Mouse (Mus musculus) heart, postnatal 0 days (tissue): ENCODE measurements around the gene Chit1. TPM values are rescaled to one million over a fixed set of nuclear protein-coding genes. Genes with fewer than 3 reads are reported as not detected.

Experiments
- ATAC-seq: fragments of 200-750 bp; cut with Nextera tagmentation; 2 replicates; pipeline ENCODE4 v1.8.0; 2017; ENCODE audit warnings: low read depth, moderate number of reproducible peaks, moderate library complexity; ENCODE audit not compliant: insufficient read depth
- DNase-seq: peaks from one replicate; pipeline ENCODE4 v3.0.0-alpha.2; 2016; ENCODE audit warnings: low spot score
- H3K27ac ChIP-seq: fragments of 300-500 bp; sonication (generic); 2 replicates; pipeline ENCODE4 v1.5.1; 2014; ENCODE audit warnings: low read depth, mild to moderate bottlenecking
- H3K27me3 ChIP-seq: fragments of 300-500 bp; sonication (generic); 2 replicates; pipeline ENCODE4 v1.6.1; 2014; ENCODE audit warnings: low read length, mixed read lengths; ENCODE audit not compliant: control insufficient read depth, insufficient read depth
- H3K36me3 ChIP-seq: fragments of 300-500 bp; sonication (generic); replicated peaks from 2 replicates; pipeline ENCODE4 v1.6.1; 2014; ENCODE audit warnings: low read length, mixed read lengths; ENCODE audit not compliant: control insufficient read depth, insufficient read depth
- H3K4me1 ChIP-seq: fragments of 300-500 bp; sonication (generic); 2 replicates; pipeline ENCODE4 v1.6.1; 2014; ENCODE audit warnings: antibody characterized with exemption; ENCODE audit not compliant: control insufficient read depth, insufficient read depth
- H3K4me2 ChIP-seq: fragments of 300-500 bp; sonication (generic); 2 replicates; pipeline ENCODE4 v1.6.1; 2014; ENCODE audit warnings: low read depth, mild to moderate bottlenecking, low read length, moderate library complexity
- H3K4me3 ChIP-seq: fragments of 300-500 bp; sonication (generic); 2 replicates; pipeline ENCODE4 v1.5.1; 2014; ENCODE audit warnings: low read depth, low read length
- H3K9ac ChIP-seq: fragments of 300-500 bp; sonication (generic); replicated peaks from 2 replicates; pipeline ENCODE4 v1.6.1; 2014; ENCODE audit warnings: low read depth, low read length, mixed read lengths
- H3K9me3 ChIP-seq: fragments of 300-500 bp; sonication (generic); replicated peaks from 2 replicates; pipeline ENCODE4 v1.6.1; 2016; ENCODE audit warnings: low read length; ENCODE audit not compliant: control insufficient read depth
- CTCF ChIP-seq: IDR thresholded peaks from 2 replicates; pipeline ENCODE4 v1.5.1; 2016; ENCODE audit warnings: antibody characterized with exemption, control low read depth, low read depth
- EP300 ChIP-seq: IDR thresholded peaks from 2 replicates; pipeline ENCODE4 v1.6.1; 2016; ENCODE audit warnings: antibody characterized with exemption, low read depth
- WGBS: fragments of 180-500 bp; shearing (Covaris S2); extraction: QIAGEN DNeasy Blood & Tissue Kit; methylation state at CpG from one replicate; pipeline ENCODE4 v1.1.7; 2014; 5-methylcytosine and 5-hydroxymethylcytosine counted together
- polyA plus RNA-seq: library from polyadenylated mRNA; unstranded; fragments of >200 nt; fragmentation: Nextera tagmentation; extraction: Ambion mirVana; gene quantifications from 2 replicates; pipeline ENCODE4 v1.2.1, GENCODE M21; 2015
- total RNA-seq: library from RNA; depleted of rRNA; stranded (reverse); fragments of >200 nt; gene quantifications from 2 replicates; pipeline ENCODE4 v1.2.3, GENCODE M21; 2014; ENCODE audit warnings: low replicate concordance

The Chit1 gene
- total and polyA plus RNA-seq, 2 experiments from 2014 or later = 0.19 to 0.76 TPM

- no peaks in the 10 kb centered on the region for H3K36me3 ChIP-seq
- H3K4me3 ChIP-seq = no peak within 1 kb of the TSS
- H3K9me3 ChIP-seq = no peaks in the 10 kb centered on the region
- WGBS = 64% methylated on average over 4 of the region's 4 CpGs
- DNase-seq = no peak
- H3K27me3 ChIP-seq = no peaks in the 10 kb centered on the region
- no peak within 1 kb of the TSS for H3K27ac ChIP-seq
- no peak within 1 kb of the TSS for H3K4me2 ChIP-seq
- H3K9ac ChIP-seq = no peak within 1 kb of the TSS
- no peak for ATAC-seq
- H3K4me1 ChIP-seq = no peaks in the 10 kb centered on the region
- TF ChIP-seq EP300 (no peak), CTCF (no peak)
These were observed 71.0 kb downstream of the Chit1 start, which contains the start of gene Chil1 for GRCm38 (mm10) chr1:134182025-134182424. Chil1 (plus strand) TSS chr1:134182176.

GRCm38 (mm10) chr1:134184089-134184488, 73.0 kb downstream of the Chit1 start:
- no peak for TF ChIP-seq EP300
- DNase-seq = no peak
- Histone ChIP-seq H3K4me3 (no peak overlapping the region), H3K36me3 (no peaks in the 10 kb centered on the region), H3K27ac (no peak overlapping the region), H3K9me3 (no peaks in the 10 kb centered on the region), H3K9ac (no peak overlapping the region), H3K27me3 (peaks cover 6% of the 10 kb centered on the region; the same call in 1 of the 2 replicates), H3K4me1 (no peaks in the 10 kb centered on the region), H3K4me2 (no peak overlapping the region)
- 73% methylated on average over 4 of the region's 4 CpGs for WGBS
- ATAC-seq = no peak

GRCm38 (mm10) chr1:134188217-134188616, 77.2 kb downstream of the Chit1 start:
- Histone ChIP-seq H3K4me2 (no peak overlapping the region), H3K27ac (no peak overlapping the region), H3K36me3 (no peaks in the 10 kb centered on the region), H3K27me3 (peaks cover 10% of the 10 kb centered on the region; the same call in 1 of the 2 replicates), H3K4me1 (0 out of 2 replicates have a peak, but pooled peaks cover under 1% of the 10 kb centered on the region), H3K9me3 (no peaks in the 10 kb centered on the region), H3K4me3 (no peak overlapping the region), H3K9ac (no peak overlapping the region)
- ATAC-seq (no peak), DNase-seq (no peak)
- 78% methylated on average over 5 of the region's 5 CpGs for WGBS
- TF ChIP-seq CTCF = no peak
- no peak for TF ChIP-seq EP300

- Histone ChIP-seq H3K27me3 (peaks cover 10% of the 10 kb centered on the region; the same call in 1 of the 2 replicates), H3K4me3 (no peak overlapping the region), H3K9ac (no peak overlapping the region), H3K4me2 (no peak overlapping the region), H3K27ac (no peak overlapping the region), H3K36me3 (no peaks in the 10 kb centered on the region), H3K9me3 (no peaks in the 10 kb centered on the region), H3K4me1 (peaks cover 8% of the 10 kb centered on the region)
- no peak for ATAC-seq
- no peak for DNase-seq
- TF ChIP-seq EP300 (no peak), CTCF (no peak)
- 26% methylated on average over 12 of the region's 12 CpGs for WGBS
These were observed 78.1 kb downstream of the Chit1 start for GRCm38 (mm10) chr1:134188989-134189729.

GRCm38 (mm10) chr1:134191192-134191591, 80.2 kb downstream of the Chit1 start:
- H3K27me3 ChIP-seq = peaks cover 10% of the 10 kb centered on the region; the same call in 1 of the 2 replicates
- H3K9me3 ChIP-seq = no peaks in the 10 kb centered on the region
- no peak overlapping the region for H3K27ac ChIP-seq
- no peak overlapping the region for H3K9ac ChIP-seq
- whole genome bisulfite sequencing = 73% methylated on average over 5 of the region's 5 CpGs
- H3K4me3 ChIP-seq = no peak overlapping the region
- no peak for ATAC-seq
- TF ChIP-seq CTCF (no peak), EP300 (no peak)
- H3K36me3 ChIP-seq = no peaks in the 10 kb centered on the region
- no peak for DNase-seq
- H3K4me1 ChIP-seq = peaks cover 26% of the 10 kb centered on the region
- no peak overlapping the region for H3K4me2 ChIP-seq
